Mouse (Mus musculus) intestine, postnatal 0 days (tissue): ENCODE results near the gene Pld1. TPM values are rescaled to one million over a fixed set of nuclear protein-coding genes. Genes with fewer than 3 reads are reported as not detected.

Experiments used
- ATAC-seq: fragments of 200-750 bp; cut with Nextera tagmentation; 2 replicates; pipeline ENCODE4 v1.8.0; 2017; ENCODE audit warnings: mild to moderate bottlenecking, moderate TSS enrichment, moderate library complexity
- H3K27ac ChIP-seq: fragments of 300-500 bp; sonication (generic); 2 replicates; pipeline ENCODE4 v1.5.1; 2014; ENCODE audit warnings: mild to moderate bottlenecking, low read depth, low read length, moderate library complexity
- H3K27me3 ChIP-seq: fragments of 300-500 bp; sonication (generic); replicated peaks from 2 replicates; pipeline ENCODE4 v1.6.1; 2014; ENCODE audit warnings: low read length, mixed read lengths; ENCODE audit not compliant: control insufficient read depth, insufficient read depth
- H3K36me3 ChIP-seq: fragments of 300-500 bp; sonication (generic); 2 replicates; pipeline ENCODE4 v1.6.1; 2014; ENCODE audit warnings: mild to moderate bottlenecking, moderate library complexity; ENCODE audit not compliant: control insufficient read depth, insufficient read depth
- H3K4me1 ChIP-seq: fragments of 300-500 bp; sonication (generic); replicated peaks from 2 replicates; pipeline ENCODE4 v1.6.1; 2014; ENCODE audit warnings: antibody characterized with exemption, low read length, mixed read lengths; ENCODE audit not compliant: control insufficient read depth, insufficient read depth
- H3K4me2 ChIP-seq: fragments of 300-500 bp; sonication (generic); replicated peaks from 2 replicates; pipeline ENCODE4 v1.6.1; 2014; ENCODE audit warnings: low read depth, mild to moderate bottlenecking, moderate library complexity
- H3K4me3 ChIP-seq: fragments of 300-500 bp; sonication (generic); 2 replicates; pipeline ENCODE4 v1.5.1; 2014; ENCODE audit warnings: low read depth, low read length
- H3K9ac ChIP-seq: fragments of 300-500 bp; sonication (generic); 2 replicates; pipeline ENCODE4 v1.6.1; 2014; ENCODE audit warnings: mild to moderate bottlenecking, low read depth, low read length
- H3K9me3 ChIP-seq: fragments of 300-500 bp; sonication (generic); 2 replicates; pipeline ENCODE4 v1.6.1; 2016; ENCODE audit warnings: mixed run types; ENCODE audit not compliant: control insufficient read depth
- CTCF ChIP-seq: sonication (generic); IDR thresholded peaks from 2 replicates; pipeline ENCODE4 v1.5.1; 2016; ENCODE audit warnings: low read depth, mild to moderate bottlenecking, control low read depth, antibody characterized with exemption, moderate library complexity
- WGBS: fragments of 180-500 bp; shearing (Covaris S2); extraction: QIAGEN DNeasy Blood & Tissue Kit; methylation state at CpG from one replicate; pipeline ENCODE4 v1.1.7; 2014; 5-methylcytosine and 5-hydroxymethylcytosine counted together
- polyA plus RNA-seq: library from polyadenylated mRNA; unstranded; fragments of >200 nt; fragmentation: Nextera tagmentation; extraction: Ambion mirVana; gene quantifications from 2 replicates; pipeline ENCODE4 v1.2.1, GENCODE M21; 2015

Gene Pld1
- polyA plus RNA-seq, 1 experiment from 2014 or later, result 18.1 TPM

DNA sequence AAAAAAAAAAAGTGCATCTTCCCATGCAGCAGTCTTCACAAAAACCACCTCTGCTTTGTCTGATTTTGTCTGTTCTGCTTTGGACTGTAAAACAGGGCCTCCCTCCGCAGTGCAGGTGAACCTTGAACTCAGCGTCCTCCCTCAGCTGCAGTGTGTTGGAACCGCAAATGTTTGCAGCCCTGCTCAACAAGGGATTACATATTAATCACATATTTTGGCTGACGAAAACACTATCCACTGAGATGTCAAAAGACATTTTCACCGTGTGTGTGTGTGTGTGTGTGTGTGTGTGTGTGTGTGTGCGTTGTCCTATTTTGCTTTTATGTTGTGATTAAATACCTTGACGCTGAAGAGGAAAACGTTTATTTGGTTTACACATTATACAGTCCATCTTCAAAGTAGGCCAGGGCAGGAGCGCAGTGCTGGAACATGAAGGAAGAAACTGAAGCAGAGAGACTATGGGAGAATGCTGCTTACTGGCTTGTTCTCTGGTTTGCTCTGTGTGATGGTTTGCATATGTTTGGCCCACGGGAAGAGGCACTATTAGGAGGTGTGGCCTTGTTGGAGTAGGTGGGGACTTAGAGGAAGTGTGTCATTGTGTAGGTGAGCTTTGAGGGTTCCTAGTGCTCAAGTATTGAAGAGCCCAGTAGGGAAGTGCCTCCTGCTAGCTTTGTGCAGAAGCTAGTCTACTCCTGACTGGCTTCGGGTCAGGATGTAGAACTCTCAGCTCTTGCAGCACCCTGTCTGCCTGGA, 17.1 kb upstream of the Pld1 start:
- Histone ChIP-seq H3K36me3 (no peaks in the 10 kb centered on the region), H3K27me3 (no peaks in the 10 kb centered on the region), H3K9ac (no peak overlapping the region), H3K9me3 (0 out of 2 replicates have a peak, but pooled peaks cover 3% of the 10 kb centered on the region), H3K4me1 (no peaks in the 10 kb centered on the region), H3K27ac (no peak overlapping the region), H3K4me3 (no peak overlapping the region), H3K4me2 (no peak overlapping the region)
- ATAC-seq, result no peak
- 71% methylated on average over 11 of the region's 11 CpGs for WGBS
- TF ChIP-seq CTCF, result no peak

GRCm38 (mm10) chr3:27924037-27924436, 14.5 kb upstream of the Pld1 start:
- no peak for ATAC-seq
- no peak for TF ChIP-seq CTCF
- Histone ChIP-seq H3K36me3 (no peaks in the 10 kb centered on the region), H3K27ac (no peak overlapping the region), H3K4me3 (no peak overlapping the region), H3K9ac (no peak overlapping the region), H3K9me3 (0 out of 2 replicates have a peak, but pooled peaks cover 3% of the 10 kb centered on the region), H3K27me3 (no peaks in the 10 kb centered on the region), H3K4me1 (no peaks in the 10 kb centered on the region), H3K4me2 (no peak overlapping the region)
- 68% methylated on average over 3 of the region's 3 CpGs for WGBS

- H3K9ac ChIP-seq, result no peak overlapping the region
- no peaks in the 10 kb centered on the region for H3K36me3 ChIP-seq
- 75% methylated on average over 4 of the region's 4 CpGs for WGBS
- H3K9me3 ChIP-seq, result no peaks in the 10 kb centered on the region
- no peaks in the 10 kb centered on the region for H3K4me1 ChIP-seq
- H3K4me3 ChIP-seq, result no peak overlapping the region
- H3K4me2 ChIP-seq, result no peak overlapping the region
- H3K27me3 ChIP-seq, result no peaks in the 10 kb centered on the region
- ATAC-seq, result no peak
- TF ChIP-seq CTCF, result no peak
- H3K27ac ChIP-seq, result no peak overlapping the region
Measured at GRCm38 (mm10) chr3:27929219-27929618, 9.3 kb upstream of the Pld1 start.

DNA sequence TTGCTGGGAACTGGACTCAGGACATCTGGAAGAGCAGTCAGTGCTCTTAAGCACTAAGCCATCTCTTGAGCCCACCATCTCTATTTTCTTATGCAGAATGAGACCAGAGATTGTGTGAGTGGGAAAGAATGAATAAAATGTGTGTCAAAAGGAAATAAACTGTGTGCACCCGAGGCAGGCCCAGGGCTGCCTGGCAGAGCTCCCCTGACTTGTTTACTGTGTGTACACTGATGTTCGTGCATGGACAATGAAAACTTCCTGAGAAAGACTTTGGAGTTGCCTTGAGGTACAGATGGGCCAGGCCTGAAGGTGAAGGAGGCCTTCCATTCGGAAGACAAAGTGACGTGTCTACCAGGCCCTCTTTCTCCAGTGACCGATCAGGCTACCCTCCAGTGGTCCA, 6.1 kb upstream of the Pld1 start:
- no peak overlapping the region for H3K4me3 ChIP-seq
- H3K9me3 ChIP-seq, result no peaks in the 10 kb centered on the region
- no peaks in the 10 kb centered on the region for H3K36me3 ChIP-seq
- ATAC-seq, result no peak
- H3K27me3 ChIP-seq, result no peaks in the 10 kb centered on the region
- TF ChIP-seq CTCF, result no peak
- no peak overlapping the region for H3K9ac ChIP-seq
- H3K4me2 ChIP-seq, result no peak overlapping the region
- 82% methylated on average over 5 of the region's 5 CpGs for WGBS
- H3K27ac ChIP-seq, result no peak overlapping the region
- no peaks in the 10 kb centered on the region for H3K4me1 ChIP-seq

DNA sequence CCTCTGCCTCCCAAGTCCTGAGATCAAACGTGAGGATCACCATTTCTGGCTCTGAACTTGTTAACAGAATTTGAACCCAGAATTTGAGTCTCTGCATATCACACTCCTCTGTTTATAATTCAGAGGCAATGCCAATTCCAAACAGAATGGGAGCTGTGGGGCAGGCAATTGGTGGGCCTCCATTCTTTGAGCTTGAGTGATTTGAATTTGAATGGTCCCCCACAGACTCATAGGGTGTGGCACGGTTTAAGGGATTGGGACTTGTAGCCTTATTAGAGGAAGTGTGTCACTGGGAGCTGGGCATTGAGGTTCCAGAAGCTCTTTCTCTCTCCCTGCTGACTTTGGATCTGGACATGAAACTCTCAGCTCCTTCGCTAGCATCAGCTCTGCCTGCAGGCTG, 2.9 kb upstream of the Pld1 start:
- H3K4me2 ChIP-seq, result no peak overlapping the region
- no peak for TF ChIP-seq CTCF
- no peak for ATAC-seq
- H3K4me3 ChIP-seq, result no peak overlapping the region
- no peak overlapping the region for H3K27ac ChIP-seq
- 0 out of 2 replicates have a peak, but pooled peaks cover 4% of the 10 kb centered on the region for H3K4me1 ChIP-seq
- H3K9ac ChIP-seq, result no peak overlapping the region
- H3K9me3 ChIP-seq, result no peaks in the 10 kb centered on the region
- H3K27me3 ChIP-seq, result no peaks in the 10 kb centered on the region
- 82% methylated on average over 3 of the region's 3 CpGs for WGBS
- no peaks in the 10 kb centered on the region for H3K36me3 ChIP-seq

DNA sequence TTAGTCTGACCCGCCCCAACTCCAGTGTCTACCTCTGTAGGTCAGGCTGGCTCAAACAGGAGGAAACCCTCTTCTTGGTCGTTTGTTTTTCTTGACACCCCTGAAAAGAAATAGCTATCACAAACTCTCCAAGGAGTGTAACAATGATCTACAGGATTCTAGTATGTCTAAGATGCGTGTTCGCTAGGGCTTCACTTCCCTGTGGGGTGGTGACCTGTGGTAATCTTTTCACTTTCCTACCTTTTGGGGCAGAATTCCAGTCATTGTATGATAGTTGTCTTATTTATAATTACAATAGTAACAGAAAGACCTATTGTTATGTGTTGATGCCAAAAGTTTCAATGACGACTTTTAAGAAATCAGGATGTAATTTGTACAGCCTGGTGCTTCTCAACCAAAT, 1.8 kb upstream of the Pld1 start:
- no peak for TF ChIP-seq CTCF
- Histone ChIP-seq H3K9me3 (no peaks in the 10 kb centered on the region), H3K27ac (no peak overlapping the region), H3K36me3 (no peaks in the 10 kb centered on the region), H3K4me2 (no peak overlapping the region), H3K27me3 (no peaks in the 10 kb centered on the region), H3K4me1 (0 out of 2 replicates have a peak, but pooled peaks cover 4% of the 10 kb centered on the region), H3K9ac (no peak overlapping the region), H3K4me3 (no peak overlapping the region)
- no peak for ATAC-seq
- WGBS, result 84% methylated on average over 5 of the region's 5 CpGs
